Mouse (Mus musculus) lung, embryonic 16.5 days (tissue): ENCODE measurements around the gene Shisa5. TPM values are rescaled to one million over a fixed set of nuclear protein-coding genes. Genes with fewer than 3 reads are reported as not detected.

ENCODE experiments used
- ATAC-seq: fragments of 200-750 bp; cut with Nextera tagmentation; 2 replicates; pipeline ENCODE4 v1.8.0; 2017; ENCODE audit warnings: low read depth, mild to moderate bottlenecking, moderate library complexity
- H3K27ac ChIP-seq: fragments of 300-500 bp; sonication (generic); 2 replicates; pipeline ENCODE4 v1.5.1; 2014; ENCODE audit warnings: mild to moderate bottlenecking, control low read depth, low read length
- H3K27me3 ChIP-seq: fragments of 300-500 bp; sonication (generic); 2 replicates; pipeline ENCODE4 v1.6.1; 2014; ENCODE audit warnings: low read depth, low read length, mixed read lengths; ENCODE audit not compliant: control insufficient read depth, insufficient read depth
- H3K36me3 ChIP-seq: fragments of 300-500 bp; sonication (generic); 2 replicates; pipeline ENCODE4 v1.6.1; 2014; ENCODE audit warnings: low read length; ENCODE audit not compliant: control insufficient read depth, insufficient read depth
- H3K4me1 ChIP-seq: fragments of 300-500 bp; sonication (generic); replicated peaks from 2 replicates; pipeline ENCODE4 v1.6.1; 2014; ENCODE audit warnings: low read length, mixed read lengths; ENCODE audit not compliant: control insufficient read depth, insufficient read depth
- H3K4me2 ChIP-seq: fragments of 300-500 bp; sonication (generic); 2 replicates; pipeline ENCODE4 v1.6.1; 2014; ENCODE audit warnings: low read depth, low read length, control low read depth
- H3K4me3 ChIP-seq: fragments of 300-500 bp; sonication (generic); 2 replicates; pipeline ENCODE4 v1.5.1; 2014; ENCODE audit warnings: mild to moderate bottlenecking, low read length, control low read depth
- H3K9ac ChIP-seq: fragments of 300-500 bp; sonication (generic); 2 replicates; pipeline ENCODE4 v1.6.1; 2014; ENCODE audit warnings: low read length, control low read depth
- H3K9me3 ChIP-seq: fragments of 300-500 bp; sonication (generic); 2 replicates; pipeline ENCODE4 v1.6.1; 2016; ENCODE audit warnings: low read length; ENCODE audit not compliant: control insufficient read depth
- WGBS: fragments of 180-500 bp; shearing (Covaris S2); extraction: QIAGEN DNeasy Blood & Tissue Kit; methylation state at CpG from one replicate; pipeline ENCODE4 v1.1.7; 2014; 5-methylcytosine and 5-hydroxymethylcytosine counted together
- polyA plus RNA-seq: library from polyadenylated mRNA; unstranded; fragments of >200 nt; fragmentation: Nextera tagmentation; extraction: Ambion mirVana; gene quantifications from 2 replicates; pipeline ENCODE4 v1.2.1, GENCODE M21; 2015

Gene Shisa5
- polyA plus RNA-seq, 1 experiment from 2014 or later: 120 TPM

DNA sequence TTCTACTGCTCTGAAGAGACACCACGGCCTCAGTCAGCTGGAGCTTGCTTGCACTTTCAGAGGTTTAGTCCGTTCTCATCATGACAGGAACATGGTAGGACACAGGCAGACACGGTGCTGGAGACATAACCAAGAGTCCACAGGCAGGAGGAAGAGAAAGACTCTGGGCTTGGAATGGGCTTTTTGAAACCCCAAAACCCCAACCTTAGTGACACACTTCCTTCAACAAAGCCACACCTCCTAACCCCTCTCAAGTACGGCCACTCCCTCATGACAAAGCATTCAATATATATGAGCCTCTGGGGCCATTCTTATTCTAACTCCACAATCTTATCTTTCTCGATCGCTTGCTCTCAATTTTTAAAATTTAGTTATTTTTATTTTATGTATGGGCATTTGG lies 5.9 kb upstream of the Shisa5 start:
- Histone ChIP-seq H3K4me1 (no peaks in the 10 kb centered on the region), H3K36me3 (no peaks in the 10 kb centered on the region), H3K9me3 (no peaks in the 10 kb centered on the region), H3K4me3 (no peak overlapping the region), H3K27me3 (no peaks in the 10 kb centered on the region), H3K9ac (no peak overlapping the region), H3K4me2 (no peak overlapping the region), H3K27ac (no peak overlapping the region)
- 79% methylated on average over 6 of the region's 6 CpGs for WGBS
- ATAC-seq: no peak

GRCm38 (mm10) chr9:109038901-109039364 lies 568 bp downstream of the Shisa5 start:
- peak overlapping the region; percentile 69 for H3K4me2 ChIP-seq
- H3K4me1 ChIP-seq: peaks cover 30% of the 10 kb centered on the region
- peak overlapping the region; percentile 74 for H3K27ac ChIP-seq
- 13% methylated on average over 8 of the region's 8 CpGs for WGBS
- ATAC-seq: peak; percentile 51
- H3K4me3 ChIP-seq: peak overlapping the region; percentile 79
- no peaks in the 10 kb centered on the region for H3K9me3 ChIP-seq
- peak overlapping the region; percentile 86 for H3K9ac ChIP-seq
- 0 out of 2 replicates have a peak, but pooled peaks cover 2% of the 10 kb centered on the region for H3K36me3 ChIP-seq
- no peaks in the 10 kb centered on the region for H3K27me3 ChIP-seq

DNA sequence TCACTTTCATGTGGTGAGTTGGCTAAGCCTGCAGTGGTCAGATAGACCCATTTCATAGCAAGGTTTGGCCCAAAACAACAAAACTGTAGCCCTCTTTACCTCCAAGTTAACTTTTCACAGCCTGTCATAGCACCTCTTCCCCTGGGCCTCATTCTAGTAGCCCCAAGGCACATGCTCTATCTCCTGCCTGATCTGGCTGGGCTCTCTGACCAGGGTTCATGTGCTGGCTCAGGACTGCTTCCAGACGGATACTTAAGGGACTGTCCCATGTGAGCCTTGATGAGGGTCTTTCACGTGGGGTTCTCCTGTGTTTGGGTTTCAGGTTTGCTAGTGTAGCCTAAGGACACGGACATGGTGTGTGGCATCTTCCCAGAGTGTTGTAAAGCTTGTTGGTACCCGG lies 1.3 kb downstream of the Shisa5 start:
- ATAC-seq: no peak
- peaks cover 30% of the 10 kb centered on the region for H3K4me1 ChIP-seq
- H3K27me3 ChIP-seq: no peaks in the 10 kb centered on the region
- 0 out of 2 replicates have a peak, but pooled peaks cover 2% of the 10 kb centered on the region for H3K36me3 ChIP-seq
- 77% methylated on average over 4 of the region's 4 CpGs for WGBS
- no peak overlapping the region for H3K9ac ChIP-seq
- H3K4me3 ChIP-seq: peak overlapping the region; percentile 79
- H3K27ac ChIP-seq: no peak overlapping the region; the same call in 1 of the 2 replicates
- H3K9me3 ChIP-seq: no peaks in the 10 kb centered on the region
- peak overlapping the region; percentile 69 for H3K4me2 ChIP-seq

- peak overlapping the region; percentile 69 for H3K4me2 ChIP-seq
- peak overlapping the region; percentile 79 for H3K27ac ChIP-seq
- H3K4me3 ChIP-seq: peak overlapping the region; percentile 79; the same call in 1 of the 2 replicates
Observed at GRCm38 (mm10) chr9:109040216-109040615, 1.9 kb downstream of the Shisa5 start.

GRCm38 (mm10) chr9:109040906-109041305 lies 2.5 kb downstream of the Shisa5 start:
- peak; percentile 73 for ATAC-seq
- peak overlapping the region; percentile 79 for H3K27ac ChIP-seq

More at GRCm38 (mm10) chr9:109040216-109040615, 1.9 kb downstream of the Shisa5 start:
- peak overlapping the region; percentile 44 for H3K9ac ChIP-seq
- ATAC-seq: no peak
- 0 out of 2 replicates have a peak, but pooled peaks cover 2% of the 10 kb centered on the region for H3K36me3 ChIP-seq
- H3K9me3 ChIP-seq: no peaks in the 10 kb centered on the region
- H3K27me3 ChIP-seq: no peaks in the 10 kb centered on the region
- peaks cover 30% of the 10 kb centered on the region for H3K4me1 ChIP-seq
- WGBS: 61% methylated on average over 8 of the region's 8 CpGs

DNA sequence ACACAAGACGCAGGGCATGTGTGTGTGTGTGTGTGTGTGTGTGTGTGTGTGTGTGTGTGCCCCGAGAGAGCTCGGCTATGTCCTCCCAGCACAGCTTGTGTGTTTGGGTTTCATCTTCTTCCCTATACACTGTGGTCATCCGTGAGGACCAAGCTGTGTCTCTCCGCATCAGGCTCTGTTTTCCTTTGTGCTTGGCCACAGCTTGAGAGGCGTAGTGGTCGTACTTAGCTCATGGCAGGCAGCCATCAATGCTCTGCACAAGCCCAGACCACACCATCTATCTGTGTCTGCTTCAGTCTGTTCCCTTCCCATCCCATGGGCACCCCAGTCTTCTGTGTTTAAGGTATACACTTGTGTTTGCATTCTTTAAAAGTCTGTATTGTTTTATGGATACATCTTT lies 3.0 kb downstream of the Shisa5 start:
- Histone ChIP-seq H3K4me1 (peaks cover 30% of the 10 kb centered on the region), H3K27me3 (no peaks in the 10 kb centered on the region), H3K4me3 (peak overlapping the region; percentile 22), H3K27ac (peak overlapping the region; percentile 79), H3K4me2 (peak overlapping the region; percentile 21; the same call in 1 of the 2 replicates), H3K36me3 (0 out of 2 replicates have a peak, but pooled peaks cover 2% of the 10 kb centered on the region), H3K9me3 (no peaks in the 10 kb centered on the region), H3K9ac (peak overlapping the region; percentile 23)
- WGBS: 38% methylated on average over 6 of the region's 7 CpGs
- peak; percentile 1; the same call in 1 of the 2 replicates for ATAC-seq

More at GRCm38 (mm10) chr9:109040906-109041305, 2.5 kb downstream of the Shisa5 start:
- H3K9ac ChIP-seq: peak overlapping the region; percentile 44
- peak overlapping the region; percentile 22 for H3K4me3 ChIP-seq
- 36% methylated on average over 6 of the region's 6 CpGs for WGBS
- no peaks in the 10 kb centered on the region for H3K27me3 ChIP-seq
- H3K9me3 ChIP-seq: no peaks in the 10 kb centered on the region
- H3K4me1 ChIP-seq: peaks cover 30% of the 10 kb centered on the region
- H3K36me3 ChIP-seq: 0 out of 2 replicates have a peak, but pooled peaks cover 2% of the 10 kb centered on the region
- H3K4me2 ChIP-seq: peak overlapping the region; percentile 69

- ATAC-seq: no peak
- 36% methylated on average over 5 of the region's 5 CpGs for WGBS
- H3K9me3 ChIP-seq: no peaks in the 10 kb centered on the region
Observed at GRCm38 (mm10) chr9:109046306-109046705, 7.9 kb downstream of the Shisa5 start.

GRCm38 (mm10) chr9:109049316-109049715 lies 11.0 kb downstream of the Shisa5 start:
- Histone ChIP-seq H3K36me3 (peaks cover 3% of the 10 kb centered on the region; the same call in 1 of the 2 replicates), H3K27me3 (no peaks in the 10 kb centered on the region), H3K9me3 (no peaks in the 10 kb centered on the region), H3K9ac (no peak overlapping the region), H3K4me2 (no peak overlapping the region), H3K4me3 (no peak overlapping the region), H3K4me1 (peaks cover under 1% of the 10 kb centered on the region), H3K27ac (no peak overlapping the region)
- no peak for ATAC-seq
- 63% methylated on average over 7 of the region's 7 CpGs for WGBS

More at GRCm38 (mm10) chr9:109046306-109046705, 7.9 kb downstream of the Shisa5 start:
- Histone ChIP-seq H3K27ac (no peak overlapping the region), H3K4me3 (no peak overlapping the region), H3K27me3 (no peaks in the 10 kb centered on the region), H3K9ac (no peak overlapping the region), H3K36me3 (0 out of 2 replicates have a peak, but pooled peaks cover 2% of the 10 kb centered on the region), H3K4me2 (no peak overlapping the region), H3K4me1 (peaks cover 5% of the 10 kb centered on the region)

DNA sequence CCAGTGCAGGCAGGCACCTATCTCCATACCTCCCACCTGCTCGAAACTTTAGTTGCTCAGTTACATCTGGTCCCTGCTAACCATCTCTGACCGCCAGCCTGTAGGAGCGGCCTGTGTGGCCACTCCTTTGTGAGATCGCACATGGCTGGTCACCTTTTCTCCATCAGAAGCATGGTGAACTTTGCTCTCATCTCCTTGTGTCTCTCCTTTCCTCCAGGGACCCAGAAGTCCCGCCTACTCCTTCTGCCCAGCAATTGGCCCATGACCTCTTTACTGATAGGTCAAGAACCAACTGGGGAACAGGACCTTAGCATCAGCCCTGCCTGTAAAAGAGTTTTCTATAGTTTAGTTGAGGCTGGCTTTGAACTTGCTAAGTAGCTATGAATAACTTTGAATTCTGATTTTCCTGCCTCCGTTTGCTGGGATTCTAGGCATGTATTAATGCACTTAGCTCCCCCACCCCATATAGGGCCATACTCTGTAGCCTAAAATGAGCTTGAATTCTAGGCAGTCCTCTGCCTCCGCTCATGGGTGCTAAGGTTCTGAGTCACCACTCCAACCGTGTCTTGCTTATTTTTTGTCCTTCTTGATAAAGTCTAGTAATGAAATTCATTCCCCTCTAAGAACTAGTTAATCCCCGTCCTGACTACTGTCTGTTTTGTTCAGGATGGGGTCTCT lies 11.8 kb downstream of the Shisa5 start:
- ATAC-seq: no peak
- Histone ChIP-seq H3K9ac (no peak overlapping the region), H3K4me2 (no peak overlapping the region), H3K36me3 (peaks cover 3% of the 10 kb centered on the region; the same call in 1 of the 2 replicates), H3K4me1 (peaks cover 6% of the 10 kb centered on the region), H3K27ac (no peak overlapping the region), H3K27me3 (no peaks in the 10 kb centered on the region), H3K9me3 (no peaks in the 10 kb centered on the region), H3K4me3 (no peak overlapping the region)
- 84% methylated on average over 9 of the region's 9 CpGs for WGBS
